Mouse (Mus musculus): ENCODE data around the gene Marcksl1. TPM values are rescaled to one million over a fixed set of nuclear protein-coding genes. Genes with fewer than 3 reads are reported as not detected.

Gene Marcksl1
- total RNA-seq (2021) = 10 to 100 TPM; 13.6 to 23.8 TPM
- long read RNA-seq, experiment 1, transcript Marcksl1-201 (2 exons, 1,605 nt) = major isoform, 135 of 140 reads
- long read RNA-seq, experiment 1, partial matches to known transcripts = 3 of 140 reads
- long read RNA-seq, experiment 1, other reads (novel, unspliced or antisense) = 2 of 140 reads
- long read RNA-seq, experiment 2, transcript Marcksl1-201 (2 exons, 1,605 nt) = major isoform, 87 of 88 reads
- long read RNA-seq, experiment 2, partial matches to known transcripts = 0 of 88 reads
- long read RNA-seq, experiment 2, other reads (novel, unspliced or antisense) = 1 of 88 reads

GRCm38 (mm10) chr4:129513086-129513767, at the start of gene Marcksl1:
Gene Marcksl1, plus strand, starts transcription at chr4:129513581.
- DNase-seq = peak; percentile 89
- intact Hi-C loops (cut with DNase I) = no loop called here

- DNase-seq = no peak
- intact Hi-C loops (cut with DNase I) = no loop called here
Measured at GRCm38 (mm10) chr4:129464286-129464815, 49.0 kb upstream of the Marcksl1 start.

- intact Hi-C loops (cut with DNase I) = no loop called here
Measured at GRCm38 (mm10) chr4:129476047-129476446, 37.3 kb upstream of the Marcksl1 start.

GRCm38 (mm10) chr4:129479863-129480262, 33.5 kb upstream of the Marcksl1 start:
- no peak for DNase-seq
- intact Hi-C loops (cut with DNase I) = no loop called here

More at GRCm38 (mm10) chr4:129476047-129476446, 37.3 kb upstream of the Marcksl1 start:
- no peak for DNase-seq

GRCm38 (mm10) chr4:129481090-129481489, 32.3 kb upstream of the Marcksl1 start:
- intact Hi-C loops (cut with DNase I) = no loop called here
- no peak for DNase-seq

GRCm38 (mm10) chr4:129490972-129491880, 22.2 kb upstream of the Marcksl1 start, which contains the start of the genes Tssk3 and Fam229a:
Gene Tssk3, minus strand, starts transcription at chr4:129491022.
Gene Fam229a, plus strand, starts transcription at chr4:129491190.
- intact Hi-C loops (cut with DNase I) = no loop called here
- DNase-seq = no peak

- DNase-seq = no peak
- intact Hi-C loops (cut with DNase I) = loop anchor here (5.0 kb wide), 1 partner anchor 113 kb away; no protein-coding TSS in a partner anchor
Measured at GRCm38 (mm10) chr4:129494681-129495080, 18.7 kb upstream of the Marcksl1 start.

GRCm38 (mm10) chr4:129495672-129496562, 17.5 kb upstream of the Marcksl1 start:
- intact Hi-C loops (cut with DNase I) = loop anchor here (2.0 to 5.0 kb wide), 2 partner anchors 15 to 111 kb away; no protein-coding TSS in a partner anchor
- DNase-seq = no peak

- intact Hi-C loops (cut with DNase I) = loop anchor here (2.0 to 5.0 kb wide), 2 partner anchors 14 to 111 kb away; no protein-coding TSS in a partner anchor
- no peak for DNase-seq
Measured at GRCm38 (mm10) chr4:129496631-129497030, 16.8 kb upstream of the Marcksl1 start.

- intact Hi-C loops (cut with DNase I) = loop anchor here (5.0 kb wide), 1 partner anchor 108 kb away; no protein-coding TSS in a partner anchor
- DNase-seq = no peak
Measured at GRCm38 (mm10) chr4:129498941-129499340, 14.4 kb upstream of the Marcksl1 start.

GRCm38 (mm10) chr4:129500017-129500416, 13.4 kb upstream of the Marcksl1 start:
- intact Hi-C loops (cut with DNase I) = no loop called here
- no peak for DNase-seq

GRCm38 (mm10) chr4:129500607-129501566, 12.5 kb upstream of the Marcksl1 start:
- intact Hi-C loops (cut with DNase I) = no loop called here
- DNase-seq = peak; percentile 88 to 90

- no peak for DNase-seq
- intact Hi-C loops (cut with DNase I) = no loop called here
Measured at GRCm38 (mm10) chr4:129502327-129502888, 11.0 kb upstream of the Marcksl1 start.

GRCm38 (mm10) chr4:129502901-129503444, 10.4 kb upstream of the Marcksl1 start:
- intact Hi-C loops (cut with DNase I) = no loop called here
- no peak for DNase-seq

GRCm38 (mm10) chr4:129505511-129505910, 7.9 kb upstream of the Marcksl1 start:
- intact Hi-C loops (cut with DNase I) = no loop called here
- no peak for DNase-seq

GRCm38 (mm10) chr4:129507434-129508236, 5.7 kb upstream of the Marcksl1 start:
- DNase-seq = no peak
- intact Hi-C loops (cut with DNase I) = no loop called here

- intact Hi-C loops (cut with DNase I) = no loop called here
- DNase-seq = no peak
Measured at GRCm38 (mm10) chr4:129508237-129508515, 5.2 kb upstream of the Marcksl1 start.

Measured in heart, postnatal 14 days (tissue).